In the genomic region with DNA sequence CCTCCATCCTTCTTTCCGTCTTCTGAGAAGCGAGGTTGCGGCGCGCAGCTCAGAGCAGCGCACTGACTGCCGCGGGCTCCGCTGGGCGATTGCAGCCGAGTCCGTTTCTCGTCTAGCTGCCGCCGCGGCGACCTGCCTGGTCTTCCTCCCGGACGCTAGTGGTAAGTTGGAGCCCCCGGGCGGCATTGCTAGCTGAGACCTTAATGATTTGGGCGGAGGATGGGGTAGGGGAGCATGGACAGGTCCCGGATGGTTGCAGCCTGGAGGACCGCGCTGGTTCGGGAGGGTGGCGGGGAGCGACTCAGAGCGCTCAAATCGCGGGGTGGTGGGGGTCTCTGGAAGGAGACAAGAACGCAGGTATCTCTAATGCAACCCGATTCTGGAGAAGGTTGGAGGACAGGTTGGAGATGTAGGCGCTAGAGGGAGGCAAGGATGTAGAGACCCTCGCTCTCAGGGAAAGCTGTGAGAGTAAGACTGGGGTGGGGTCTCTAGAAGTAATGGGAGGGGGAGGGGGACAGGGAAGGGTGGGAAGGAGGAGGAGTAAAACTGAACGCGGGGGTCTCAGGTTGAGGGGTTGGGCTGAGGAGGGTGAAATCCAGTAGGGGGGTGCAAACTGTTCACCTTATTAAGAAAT, we compare ENCODE assay signal across 10 mouse cellular contexts. TPM values are rescaled to one million over a fixed set of nuclear protein-coding genes. Genes with fewer than 3 reads are reported as not detected.
DNase-seq lines count a peak whose midpoint lies in the region; ATAC-seq and TF ChIP-seq lines count a peak whose summit lies in the region.
"Had no signal": no experiment of that assay in that cellular context is flagged by ENCODE, and none has a peak within 500 bp of the region (broad histone marks: within the 10 kb centered on the region; RNA-seq: fewer than 3 reads in every experiment).

No protein-coding gene starts in this region.

- no peaks in the 10 kb centered on the region for H3K4me1 ChIP-seq in heart, embryonic 12.5 days (replicated peaks)
- no peaks in the 10 kb centered on the region for H3K4me1 ChIP-seq in ES-E14 (ENCODE audit: control insufficient read depth in 2 of 2, insufficient read depth in 2 of 2, low read length in 2 of 2, poor library complexity in 1 of 2)
- H3K4me1 ChIP-seq in forebrain, embryonic 13.5 days = no peaks in the 10 kb centered on the region
- no peaks in the 10 kb centered on the region for H3K4me1 ChIP-seq in limb, embryonic 14.5 days (ENCODE audit: control insufficient read depth, insufficient read depth, low read length)

- TF ChIP-seq POLR2A in limb, embryonic 14.5 days (IDR thresholded peaks at IDR 0.05; ENCODE audit: borderline replicate concordance, extremely low read depth, insufficient read depth, insufficient read length) = no peak

- in situ Hi-C loops in ES-E14 (cut with MboI; ENCODE audit: low sequenced_read_pairs in 2 of 2, unreplicated experiment in 2 of 2) = no loop called here

- H3K36me3 ChIP-seq in heart, embryonic 12.5 days = no peaks in the 10 kb centered on the region
- H3K36me3 ChIP-seq in ES-E14 (ENCODE audit: control insufficient read depth, insufficient read depth, low read length, poor library complexity, severe bottlenecking) = no peaks in the 10 kb centered on the region
- no peaks in the 10 kb centered on the region for H3K36me3 ChIP-seq in forebrain, embryonic 13.5 days (ENCODE audit: poor library complexity, severe bottlenecking)
- H3K36me3 ChIP-seq in limb, embryonic 14.5 days (ENCODE audit: control insufficient read depth, insufficient read depth, low read length) = no peaks in the 10 kb centered on the region
- H3K36me3 ChIP-seq: G1E had no signal

- H3K27me3 ChIP-seq in heart, embryonic 12.5 days (replicated peaks) = peaks cover 36% of the 10 kb centered on the region
- peaks cover 25% of the 10 kb centered on the region for H3K27me3 ChIP-seq in forebrain, embryonic 13.5 days
- H3K27me3 ChIP-seq in limb, embryonic 14.5 days (ENCODE audit: control insufficient read depth, insufficient read depth, low read length) = peaks cover 21% of the 10 kb centered on the region; the same call in 1 of the 2 replicates

- H3K9me3 ChIP-seq in heart, embryonic 12.5 days (replicated peaks) = no peaks in the 10 kb centered on the region
- H3K9me3 ChIP-seq in ES-E14 (ENCODE audit: control insufficient read depth, insufficient read depth, low read depth, low read length) = no peaks in the 10 kb centered on the region
- H3K9me3 ChIP-seq in forebrain, embryonic 13.5 days (replicated peaks) = no peaks in the 10 kb centered on the region
- H3K9me3 ChIP-seq in limb, embryonic 14.5 days (ENCODE audit: control insufficient read depth, low read length) = no peaks in the 10 kb centered on the region
- H3K9me3 ChIP-seq: G1E had no signal

- no peak for ATAC-seq in heart, embryonic 12.5 days (ENCODE audit: insufficient number of reproducible peaks, low FRiP score)
- peak; percentile 72 for ATAC-seq in forebrain, embryonic 13.5 days
- ATAC-seq in limb, embryonic 14.5 days (ENCODE audit: low FRiP score, low read depth) = no peak

- H3K27ac ChIP-seq in heart, embryonic 12.5 days (ENCODE audit: poor library complexity, severe bottlenecking) = no peak overlapping the region
- no peak overlapping the region for H3K27ac ChIP-seq in ES-E14 (ENCODE audit: insufficient read depth, low read depth, low read length, poor library complexity, severe bottlenecking)
- no peak overlapping the region for H3K27ac ChIP-seq in forebrain, embryonic 13.5 days
- H3K27ac ChIP-seq in limb, embryonic 14.5 days (replicated peaks; ENCODE audit: low read depth, low read length) = no peak overlapping the region

- peak overlapping the region; percentile 76 for H3K4me2 ChIP-seq in heart, embryonic 12.5 days
- H3K4me2 ChIP-seq in forebrain, embryonic 13.5 days = peak overlapping the region; percentile 69
- peak overlapping the region; percentile 47 for H3K4me2 ChIP-seq in limb, embryonic 14.5 days (replicated peaks; ENCODE audit: low read depth, low read length, severe bottlenecking)

- H3K4me3 ChIP-seq in heart, embryonic 12.5 days = peak overlapping the region; percentile 41
- peak overlapping the region; percentile 39 to 56; a peak in 3 of 4 replicates for H3K4me3 ChIP-seq in ES-E14 (ENCODE audit: insufficient read depth in 1 of 2, low read depth in 1 of 2, low read length in 2 of 2, poor library complexity in 1 of 2, severe bottlenecking in 1 of 2)
- H3K4me3 ChIP-seq in forebrain, embryonic 13.5 days = peak overlapping the region; percentile 42
- H3K4me3 ChIP-seq in limb, embryonic 14.5 days (replicated peaks; ENCODE audit: low read length) = peak overlapping the region; percentile 28

- no peak for DNase-seq in heart, adult 18-20 months
- no peak for DNase-seq in ES-E14 (ENCODE audit: low read depth, low spot score)
- DNase-seq in limb, embryonic 14.5 days (ENCODE audit: low spot score) = no peak
- peak; percentile 30 for DNase-seq in right cerebral cortex, postnatal 4 days
- DNase-seq in thymus, postnatal 14 days = no peak
- no peak for DNase-seq in urinary bladder, postnatal 10 days (ENCODE audit: low spot score)

- WGBS in heart, embryonic 12.5 days = 12% methylated on average over 37 of the region's 37 CpGs
- 19% methylated on average over 34 of the region's 37 CpGs for WGBS in forebrain, embryonic 13.5 days
- 19% methylated on average over 36 of the region's 37 CpGs for WGBS in limb, embryonic 14.5 days

- no peak overlapping the region for H3K9ac ChIP-seq in heart, embryonic 12.5 days
- no peak overlapping the region for H3K9ac ChIP-seq in ES-E14 (ENCODE audit: insufficient read depth, low read depth, low read length, poor library complexity, severe bottlenecking)
- H3K9ac ChIP-seq in forebrain, embryonic 13.5 days = peak overlapping the region; percentile 57
- no peak overlapping the region for H3K9ac ChIP-seq in limb, embryonic 14.5 days (ENCODE audit: low read depth, low read length, severe bottlenecking)

TF ChIP-seq in ES-E14, 5 proteins besides CTCF, POLR2A, EP300 and RAD21:
- no peak for TF ChIP-seq HCFC1 (IDR thresholded peaks at IDR 0.05; ENCODE audit: borderline replicate concordance, insufficient read depth, low read length)
- no peak for TF ChIP-seq MAFK (IDR thresholded peaks at IDR 0.05; ENCODE audit: insufficient read depth, low read depth, low read length)
- TF ChIP-seq ZNF384 (IDR thresholded peaks at IDR 0.05; ENCODE audit: low read depth, low read length) = no peak
- TF ChIP-seq ZC3H11A (IDR thresholded peaks at IDR 0.05; ENCODE audit: borderline replicate concordance, low read depth, low read length) = no peak

RNA-seq across cellular contexts. Expression of gene Htr2c, which starts 0.7 kb away (rescaled TPM):
- polyA plus RNA-seq in heart, embryonic 12.5 days (2016; fragmentation: Nextera tagmentation; extraction: Ambion mirVana) = not detected in 2 replicates
- total RNA-seq in heart, adult 18-20 months (2021) = not detected
- not detected in 2 replicates for total RNA-seq in ES-E14 (2012; rRNA removed)
- 3.6 and 6.1 TPM in 2 replicates for polyA plus RNA-seq in forebrain, embryonic 13.5 days (2015; fragmentation: Nextera tagmentation; extraction: Ambion mirVana)
- polyA plus RNA-seq in limb, embryonic 14.5 days (2012; rRNA removed) = 0.06 and 0.13 TPM in 2 replicates
- 0.21 TPM in 1 of 2 replicates, not detected in the other for polyA plus RNA-seq in limb, embryonic 14.5 days (2014; fragmentation: Nextera tagmentation; extraction: Ambion mirVana)
- polyA plus RNA-seq: G1E; gonadal fat pad, adult 2 months had no signal
